Mouse (Mus musculus): ENCODE results near the gene Insr. TPM values are rescaled to one million over a fixed set of nuclear protein-coding genes. Genes with fewer than 3 reads are reported as not detected.

Gene Insr
- polyA plus RNA-seq, 1 experiment from 2014 or later, result 20.9 TPM

- TF ChIP-seq CTCF (IDR thresholded peaks at IDR 0.05; ENCODE audit: low read depth) (no peak), EP300 (optimal IDR thresholded peaks at IDR 0.05) (no peak)
- no peaks in the 10 kb centered on the region for H3K36me3 ChIP-seq (ENCODE audit: control insufficient read depth, insufficient read depth, low read length)
- no peak overlapping the region for H3K9ac ChIP-seq (ENCODE audit: low read length)
- no peaks in the 10 kb centered on the region for H3K27me3 ChIP-seq (ENCODE audit: control insufficient read depth, insufficient read depth, low read length)
- 33% methylated on average over 5 of the region's 5 CpGs for WGBS
- ATAC-seq (ENCODE audit: low FRiP score, low TSS enrichment) (no peak), DNase-seq (ENCODE audit: low spot score) (no peak)
- no peaks in the 10 kb centered on the region for H3K9me3 ChIP-seq (ENCODE audit: control insufficient read depth, low read length)
- peaks cover 6% of the 10 kb centered on the region; the same call in 1 of the 2 replicates for H3K4me1 ChIP-seq (replicated peaks; ENCODE audit: control insufficient read depth, insufficient read depth)
- peak overlapping the region; percentile 56; the same call in 1 of the 2 replicates for H3K27ac ChIP-seq (replicated peaks)
- H3K4me3 ChIP-seq (ENCODE audit: low read depth, low read length), result no peak overlapping the region
- no peak overlapping the region for H3K4me2 ChIP-seq (replicated peaks; ENCODE audit: low read depth)
Observed at GRCm38 (mm10) chr8:3237319-3237718, 42.1 kb downstream of the Insr start.

DNA sequence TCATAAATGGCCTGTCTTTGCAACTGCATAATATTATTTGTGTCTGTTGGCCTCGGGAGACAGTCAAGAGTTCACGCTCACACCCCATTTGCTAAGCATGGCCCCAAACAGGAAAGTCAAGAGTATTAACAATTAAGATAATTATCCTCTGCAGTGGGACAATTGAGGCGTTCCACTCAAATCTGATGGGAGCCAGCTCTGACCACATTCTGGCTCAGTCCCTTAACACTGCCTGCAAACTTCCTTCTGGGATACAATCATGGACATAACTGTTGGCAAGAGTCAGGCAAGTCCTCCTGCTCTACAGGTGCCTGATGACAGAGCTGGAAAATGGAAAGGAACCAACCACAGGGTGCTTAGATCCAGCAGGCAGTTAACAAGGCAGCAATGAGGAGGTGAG lies 43.1 kb downstream of the Insr start:
- no peaks in the 10 kb centered on the region for H3K36me3 ChIP-seq (ENCODE audit: control insufficient read depth, insufficient read depth, low read length)
- WGBS, result 32% methylated on average over 3 of the region's 3 CpGs
- no peaks in the 10 kb centered on the region for H3K27me3 ChIP-seq (ENCODE audit: control insufficient read depth, insufficient read depth, low read length)
- no peak overlapping the region for H3K4me2 ChIP-seq (replicated peaks; ENCODE audit: low read depth)
- TF ChIP-seq EP300 (optimal IDR thresholded peaks at IDR 0.05) (no peak), CTCF (IDR thresholded peaks at IDR 0.05; ENCODE audit: low read depth) (no peak)
- H3K9ac ChIP-seq (ENCODE audit: low read length), result no peak overlapping the region
- ATAC-seq (ENCODE audit: low FRiP score, low TSS enrichment), result 0 out of 2 replicates have a peak, but pooled peaks have one; percentile 38
- peaks cover 6% of the 10 kb centered on the region; the same call in 1 of the 2 replicates for H3K4me1 ChIP-seq (replicated peaks; ENCODE audit: control insufficient read depth, insufficient read depth)
- no peak for DNase-seq (ENCODE audit: low spot score)
- no peak overlapping the region for H3K4me3 ChIP-seq (ENCODE audit: low read depth, low read length)
- H3K9me3 ChIP-seq (ENCODE audit: control insufficient read depth, low read length), result no peaks in the 10 kb centered on the region
- H3K27ac ChIP-seq (replicated peaks), result no peak overlapping the region

DNA sequence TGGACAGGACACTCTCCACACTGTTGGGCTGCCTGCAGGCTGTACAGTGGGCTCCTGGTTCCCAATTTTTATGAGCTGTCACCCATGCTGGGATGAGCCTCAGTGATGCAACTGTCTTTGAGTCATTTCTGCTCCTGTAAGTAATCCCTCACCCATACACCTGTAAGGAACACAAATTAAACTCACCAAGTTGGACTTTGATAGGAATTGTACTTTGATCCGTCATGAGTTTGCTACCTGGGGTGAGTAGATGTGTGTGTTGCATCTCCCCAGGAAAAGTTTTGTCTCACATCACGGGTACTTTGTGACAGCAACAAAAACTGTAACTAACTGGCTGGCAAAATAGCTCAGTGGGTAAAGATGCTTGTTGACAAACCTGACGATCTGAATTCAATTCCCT lies 44.8 kb downstream of the Insr start:
- Histone ChIP-seq H3K27ac (replicated peaks) (no peak overlapping the region), H3K4me2 (replicated peaks; ENCODE audit: low read depth) (no peak overlapping the region), H3K9me3 (ENCODE audit: control insufficient read depth, low read length) (no peaks in the 10 kb centered on the region), H3K27me3 (ENCODE audit: control insufficient read depth, insufficient read depth, low read length) (no peaks in the 10 kb centered on the region), H3K4me1 (replicated peaks; ENCODE audit: control insufficient read depth, insufficient read depth) (peaks cover 2% of the 10 kb centered on the region; the same call in 1 of the 2 replicates), H3K9ac (ENCODE audit: low read length) (no peak overlapping the region), H3K4me3 (ENCODE audit: low read depth, low read length) (no peak overlapping the region), H3K36me3 (ENCODE audit: control insufficient read depth, insufficient read depth, low read length) (no peaks in the 10 kb centered on the region)
- ATAC-seq (ENCODE audit: low FRiP score, low TSS enrichment) (no peak), DNase-seq (ENCODE audit: low spot score) (no peak)
- TF ChIP-seq CTCF (IDR thresholded peaks at IDR 0.05; ENCODE audit: low read depth) (no peak), EP300 (optimal IDR thresholded peaks at IDR 0.05) (no peak)
- WGBS, result 77% methylated on average over 3 of the region's 3 CpGs

GRCm38 (mm10) chr8:3232601-3233000 lies 46.8 kb downstream of the Insr start:
- TF ChIP-seq CTCF (IDR thresholded peaks at IDR 0.05; ENCODE audit: low read depth) (no peak), EP300 (optimal IDR thresholded peaks at IDR 0.05) (no peak)
- WGBS, result 84% methylated on average over 2 of the region's 2 CpGs
- H3K4me1 ChIP-seq (replicated peaks; ENCODE audit: control insufficient read depth, insufficient read depth), result peaks cover 2% of the 10 kb centered on the region; the same call in 1 of the 2 replicates
- H3K27me3 ChIP-seq (ENCODE audit: control insufficient read depth, insufficient read depth, low read length), result no peaks in the 10 kb centered on the region
- no peak overlapping the region for H3K4me3 ChIP-seq (ENCODE audit: low read depth, low read length)
- no peak overlapping the region for H3K9ac ChIP-seq (ENCODE audit: low read length)
- ATAC-seq (ENCODE audit: low FRiP score, low TSS enrichment) (no peak), DNase-seq (ENCODE audit: low spot score) (no peak)
- no peaks in the 10 kb centered on the region for H3K36me3 ChIP-seq (ENCODE audit: control insufficient read depth, insufficient read depth, low read length)
- no peak overlapping the region for H3K4me2 ChIP-seq (replicated peaks; ENCODE audit: low read depth)
- H3K27ac ChIP-seq (replicated peaks), result no peak overlapping the region
- H3K9me3 ChIP-seq (ENCODE audit: control insufficient read depth, low read length), result no peaks in the 10 kb centered on the region

- Histone ChIP-seq H3K9ac (ENCODE audit: low read length) (no peak overlapping the region), H3K27me3 (ENCODE audit: control insufficient read depth, insufficient read depth, low read length) (no peaks in the 10 kb centered on the region), H3K36me3 (ENCODE audit: control insufficient read depth, insufficient read depth, low read length) (no peaks in the 10 kb centered on the region), H3K27ac (replicated peaks) (no peak overlapping the region), H3K4me2 (replicated peaks; ENCODE audit: low read depth) (no peak overlapping the region), H3K9me3 (ENCODE audit: control insufficient read depth, low read length) (no peaks in the 10 kb centered on the region), H3K4me3 (ENCODE audit: low read depth, low read length) (no peak overlapping the region), H3K4me1 (replicated peaks; ENCODE audit: control insufficient read depth, insufficient read depth) (no peaks in the 10 kb centered on the region; the same call in 1 of the 2 replicates)
- DNase-seq (ENCODE audit: low spot score) (no peak), ATAC-seq (ENCODE audit: low FRiP score, low TSS enrichment) (no peak)
- 57% methylated on average over 10 of the region's 10 CpGs for WGBS
- TF ChIP-seq CTCF (IDR thresholded peaks at IDR 0.05; ENCODE audit: low read depth) (no peak), EP300 (optimal IDR thresholded peaks at IDR 0.05) (no peak)
Observed at GRCm38 (mm10) chr8:3230118-3231060, 49.0 kb downstream of the Insr start.

- DNase-seq (ENCODE audit: low spot score) (no peak), ATAC-seq (ENCODE audit: low FRiP score, low TSS enrichment) (no peak)
- TF ChIP-seq EP300 (optimal IDR thresholded peaks at IDR 0.05) (no peak), CTCF (IDR thresholded peaks at IDR 0.05; ENCODE audit: low read depth) (no peak)
- Histone ChIP-seq H3K9ac (ENCODE audit: low read length) (no peak overlapping the region), H3K4me3 (ENCODE audit: low read depth, low read length) (no peak overlapping the region), H3K27ac (replicated peaks) (no peak overlapping the region), H3K36me3 (ENCODE audit: control insufficient read depth, insufficient read depth, low read length) (no peaks in the 10 kb centered on the region), H3K4me1 (replicated peaks; ENCODE audit: control insufficient read depth, insufficient read depth) (no peaks in the 10 kb centered on the region; the same call in 1 of the 2 replicates), H3K9me3 (ENCODE audit: control insufficient read depth, low read length) (no peaks in the 10 kb centered on the region), H3K4me2 (replicated peaks; ENCODE audit: low read depth) (no peak overlapping the region), H3K27me3 (ENCODE audit: control insufficient read depth, insufficient read depth, low read length) (no peaks in the 10 kb centered on the region)
- WGBS, result 73% methylated on average over 5 of the region's 5 CpGs
Observed at GRCm38 (mm10) chr8:3227423-3227822, 52.0 kb downstream of the Insr start.
